Mouse (Mus musculus) spleen, adult 18-20 months (tissue): ENCODE measurements around the gene Ear1.
"Not testable (repeated sequence)": the region's sequence is repeated elsewhere in the genome, so short reads cannot be mapped to it uniquely, and the experiment has no call there.

ENCODE experiments used
- DNase-seq, 2 experiments: peaks; one replicate each; pipeline ENCODE4 v3.0.0; 2022; ENCODE audit warnings: mixed read lengths in 2 of 2

Gene Ear1

DNA sequence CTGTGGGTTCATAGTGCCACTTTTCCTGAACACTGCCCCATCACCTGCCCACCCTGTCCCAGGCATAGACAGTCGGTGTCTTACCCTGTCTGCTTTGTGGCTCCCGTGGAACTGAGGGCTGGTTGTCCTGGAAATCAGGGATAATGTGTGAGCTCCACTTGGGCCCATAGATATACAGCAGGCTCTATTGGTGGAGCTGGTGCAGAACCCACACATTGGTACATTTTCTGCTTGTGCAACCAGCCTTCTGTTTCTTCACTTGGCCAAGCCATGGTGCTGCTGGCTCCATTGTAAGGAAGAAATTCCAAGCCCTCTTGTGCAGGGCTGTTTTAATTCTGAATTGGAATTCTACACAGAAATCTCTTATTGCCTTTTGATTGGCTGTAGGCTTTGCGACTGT lies at the start of gene Ear1:
Gene Ear1, minus strand, starts transcription at position 101 of the 400 bp plus-strand sequence.
- not testable (repeated sequence) for DNase-seq

DNA sequence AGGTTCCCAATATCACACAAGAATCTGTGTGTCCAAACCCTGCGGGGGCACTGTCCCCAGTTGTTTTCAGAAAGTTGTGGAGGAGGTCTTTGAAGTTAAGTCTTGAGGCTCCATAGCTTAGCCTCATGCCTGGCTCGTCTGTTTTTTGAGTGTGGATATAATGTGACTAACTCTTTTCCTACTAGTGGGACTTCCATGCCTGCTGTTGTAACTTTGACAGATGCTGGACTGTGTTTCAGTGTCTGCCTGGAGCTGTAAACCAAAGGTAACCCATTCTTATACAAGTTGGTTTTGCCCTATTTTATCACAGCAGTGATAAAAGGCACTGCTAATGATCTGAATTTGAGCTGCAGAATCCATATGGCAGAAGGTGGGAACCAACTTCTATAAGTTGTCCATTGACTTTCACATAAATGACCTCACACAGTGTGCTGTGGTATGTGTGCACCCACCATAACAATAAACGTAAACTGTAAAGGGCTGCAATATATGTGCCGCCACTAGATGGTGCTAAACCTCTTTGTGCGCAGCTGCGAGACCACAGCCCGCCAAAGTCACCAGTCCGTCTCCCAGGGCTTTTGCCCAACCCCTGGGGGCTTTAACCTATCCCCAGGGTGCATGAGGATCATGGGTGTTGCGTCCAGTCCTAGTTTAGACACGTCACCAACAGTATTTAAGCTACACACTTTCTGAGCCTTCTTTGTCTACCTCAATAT lies 49.5 kb upstream of the Ear1 start, which contains the start of gene Gm8113:
Gene Gm8113, plus strand, starts transcription at position 703 of the 716 bp plus-strand sequence.
- DNase-seq: peak in 1 of 2 experiments; percentile 34

DNA sequence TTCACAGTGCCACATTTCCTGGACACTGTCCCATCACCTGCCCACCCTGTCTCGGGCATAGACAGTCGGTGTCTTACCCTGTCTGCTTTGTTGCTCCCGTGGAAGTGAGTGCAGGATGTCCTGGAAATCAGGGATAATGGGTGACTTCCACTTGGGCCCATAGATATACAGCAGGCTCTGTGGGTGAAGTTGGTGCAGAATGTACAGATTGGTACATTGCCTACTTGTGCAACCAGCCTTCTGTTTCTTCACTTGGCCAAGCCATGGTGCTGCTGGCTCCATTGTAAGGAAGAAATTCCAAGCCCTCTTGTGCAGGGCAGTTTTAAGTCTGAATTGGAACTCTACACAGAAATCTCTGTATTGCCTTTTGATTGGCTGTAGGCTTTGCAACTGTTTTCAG lies 48.1 kb upstream of the Ear1 start, which contains the start of gene Ear10:
Gene Ear10, minus strand, starts transcription at position 101 of the 400 bp plus-strand sequence.
- not testable (repeated sequence) for DNase-seq

DNA sequence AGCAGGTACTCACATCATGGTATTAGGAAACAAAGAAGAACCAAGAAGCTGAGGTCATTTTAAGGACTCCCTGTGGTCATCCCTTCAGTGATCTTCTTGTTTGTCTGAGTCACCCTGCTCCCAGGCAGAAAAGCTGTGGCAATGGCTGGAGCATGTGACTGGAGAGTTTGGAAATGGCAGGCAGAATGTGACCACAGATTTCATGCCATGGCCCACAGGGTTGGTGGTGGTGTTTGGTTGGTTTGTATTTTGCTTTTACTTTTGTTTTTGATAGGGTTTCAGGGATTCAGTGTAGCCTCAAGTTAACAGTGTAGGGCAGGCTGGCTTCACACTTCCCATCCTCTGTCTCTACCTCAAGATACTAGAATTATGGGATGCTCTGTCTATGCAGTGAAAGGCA lies 42.9 kb upstream of the Ear1 start:
- DNase-seq: not testable (repeated sequence)

DNA sequence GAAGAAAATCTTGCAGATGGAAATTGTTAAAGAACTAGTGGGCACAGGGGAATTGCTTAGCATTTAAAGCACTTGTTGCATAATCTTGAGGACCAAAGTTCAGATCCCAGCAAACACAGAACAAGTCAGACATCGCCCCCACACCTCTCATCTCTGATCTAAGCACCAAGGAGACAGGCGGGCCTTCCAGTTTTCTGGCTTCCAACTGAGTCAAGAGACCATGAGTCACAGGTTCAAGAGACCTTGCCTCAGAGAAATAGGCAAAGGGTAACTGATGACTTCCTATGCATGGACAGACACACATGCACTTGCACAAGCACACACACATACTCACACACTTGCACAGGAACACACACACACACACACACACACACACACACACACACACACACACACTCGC lies 23.3 kb upstream of the Ear1 start:
- DNase-seq: not testable (repeated sequence)

DNA sequence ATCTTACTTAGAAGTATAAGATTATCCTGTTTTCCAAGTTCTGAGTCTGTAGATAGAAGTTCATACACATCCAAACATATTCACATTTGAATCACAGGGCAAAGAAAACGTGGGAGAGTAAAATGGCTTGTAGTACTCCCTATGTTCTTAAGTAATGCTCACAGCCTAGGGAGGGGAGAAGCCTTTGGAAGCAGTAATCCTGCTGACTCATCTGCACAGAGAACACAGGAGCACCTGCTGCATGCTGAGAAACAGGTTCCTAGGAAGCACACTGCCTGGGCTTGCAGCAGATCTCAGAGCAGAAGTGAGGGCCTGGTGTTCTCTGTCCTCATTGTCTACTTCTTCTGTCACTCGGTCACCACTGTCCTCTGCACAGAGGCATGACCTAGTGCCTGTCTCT lies 20.0 kb upstream of the Ear1 start:
- not testable (repeated sequence) for DNase-seq

DNA sequence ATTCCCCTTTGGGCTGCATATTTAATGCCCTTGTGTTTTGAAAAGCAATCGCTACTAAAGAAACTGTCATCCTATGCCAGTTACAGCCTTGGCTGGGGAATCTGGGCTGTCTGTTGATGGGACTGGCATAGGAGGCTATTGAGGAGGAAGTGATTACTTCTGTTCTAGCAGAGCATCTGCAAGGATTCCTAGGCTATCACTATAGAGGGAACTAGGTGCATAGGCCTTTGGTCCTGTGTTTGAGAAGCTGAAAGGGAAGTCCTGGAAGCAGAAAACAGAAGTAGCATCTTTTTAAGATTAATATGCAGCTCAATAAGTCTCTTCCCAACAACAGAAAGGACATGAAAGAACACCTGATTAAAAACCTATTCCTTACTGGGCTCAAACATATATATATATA lies 16.0 kb upstream of the Ear1 start:
- not testable (repeated sequence) for DNase-seq

DNA sequence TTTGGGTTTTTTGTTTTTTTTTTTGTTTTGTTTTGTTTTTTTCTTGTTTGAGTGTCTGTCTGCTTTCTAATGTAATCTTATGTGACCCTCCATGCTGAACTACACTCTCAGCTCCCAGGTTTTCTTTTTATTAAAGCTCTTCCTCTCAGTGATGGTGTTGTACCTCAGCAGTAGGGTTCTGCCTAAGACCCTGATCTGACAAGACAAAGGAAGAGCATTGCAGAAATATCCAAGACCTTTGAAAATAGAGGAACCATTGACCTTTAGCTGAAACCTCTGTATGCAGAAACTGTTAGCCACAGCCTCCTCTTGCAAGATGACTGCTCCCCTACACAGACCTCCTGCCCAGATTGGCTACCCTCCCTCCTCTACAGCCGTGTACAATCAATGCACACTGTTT lies 10.9 kb upstream of the Ear1 start:
- not testable (repeated sequence) for DNase-seq

DNA sequence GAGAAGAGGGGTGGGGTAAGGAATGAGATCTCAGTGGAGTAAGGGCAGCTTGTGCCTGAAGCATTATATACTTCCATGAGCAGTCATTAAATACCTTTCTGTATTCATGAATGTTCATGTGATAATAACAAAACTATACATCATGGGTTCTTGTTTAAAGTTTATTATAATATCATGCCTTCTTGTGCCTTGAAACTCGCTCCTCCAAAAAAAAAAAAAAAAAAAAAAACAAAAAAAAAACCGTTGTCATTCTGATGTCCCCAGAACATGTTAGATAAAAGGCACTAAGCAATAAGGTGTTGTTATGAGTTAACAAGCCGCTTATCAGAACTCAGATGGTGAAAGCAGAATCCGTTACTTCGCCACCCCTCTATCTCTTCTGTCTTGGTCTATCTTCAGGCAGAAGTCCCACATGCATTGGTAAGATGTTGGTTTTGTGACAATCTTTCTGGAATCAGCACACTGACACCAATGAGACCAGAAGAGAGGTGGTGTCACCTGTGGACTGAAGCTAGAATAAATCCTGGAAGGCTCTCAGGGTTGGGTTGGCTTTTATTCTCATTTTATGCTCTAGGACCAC lies 4.7 kb upstream of the Ear1 start:
- not testable (repeated sequence) for DNase-seq

DNA sequence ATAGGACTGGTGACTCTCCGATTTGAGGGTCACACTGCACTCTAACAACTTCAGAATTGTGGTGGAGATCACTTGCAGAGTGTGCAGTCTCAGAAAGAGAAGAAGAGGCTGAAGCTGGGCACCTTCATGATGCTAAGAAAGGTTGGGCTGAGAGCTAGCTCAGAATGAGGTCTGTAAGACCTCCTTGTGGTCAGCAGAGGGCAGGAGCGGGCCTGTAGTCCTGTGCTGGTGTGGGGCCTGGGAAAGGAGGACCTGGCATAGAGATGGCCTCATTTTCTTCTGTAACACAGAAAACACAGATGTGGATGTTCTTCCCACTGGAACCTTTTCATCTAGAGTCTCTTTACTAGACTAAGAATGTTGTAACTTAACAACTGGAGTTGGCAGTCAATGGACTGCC lies 2.5 kb upstream of the Ear1 start:
- DNase-seq: not testable (repeated sequence)

DNA sequence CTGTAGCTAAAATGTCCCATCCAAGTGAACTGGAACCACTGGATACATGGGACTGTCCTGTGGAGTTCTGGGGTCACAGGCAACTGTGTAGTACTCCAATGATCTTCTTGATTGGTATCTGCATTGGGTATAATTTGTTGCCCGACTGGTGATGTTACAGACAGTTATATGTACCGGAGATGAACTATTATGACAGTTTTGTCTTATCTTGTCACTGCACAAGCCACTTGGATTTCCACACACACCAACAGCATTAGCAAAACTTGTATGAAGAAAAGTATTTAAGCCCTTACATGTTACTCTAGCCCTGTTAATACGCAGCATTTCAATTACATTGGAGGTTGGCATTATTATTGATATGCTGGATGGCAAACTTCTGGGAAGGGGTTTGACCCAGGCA lies 455 bp downstream of the Ear1 start:
- not testable (repeated sequence) for DNase-seq

DNA sequence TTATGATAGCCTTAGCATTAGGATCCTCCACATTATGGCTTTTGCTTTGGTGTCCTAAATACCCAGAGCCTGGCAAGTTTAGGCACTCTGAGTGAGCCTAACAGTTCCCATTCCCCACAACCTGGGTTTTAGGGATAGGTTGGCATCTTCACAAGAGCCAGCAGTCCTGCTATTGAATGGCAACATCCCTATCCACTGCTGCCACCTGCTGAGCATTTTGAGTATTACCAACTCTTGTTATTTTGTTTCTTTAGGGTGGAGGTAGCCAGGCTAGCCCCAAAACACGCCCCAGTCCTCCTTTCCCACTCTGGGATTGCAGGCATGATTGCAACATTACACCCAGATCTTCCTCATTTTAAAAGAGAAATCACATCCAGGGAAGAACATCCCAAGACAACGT lies 14.8 kb downstream of the Ear1 start:
- peak in 1 of 2 experiments; percentile 1 for DNase-seq

DNA sequence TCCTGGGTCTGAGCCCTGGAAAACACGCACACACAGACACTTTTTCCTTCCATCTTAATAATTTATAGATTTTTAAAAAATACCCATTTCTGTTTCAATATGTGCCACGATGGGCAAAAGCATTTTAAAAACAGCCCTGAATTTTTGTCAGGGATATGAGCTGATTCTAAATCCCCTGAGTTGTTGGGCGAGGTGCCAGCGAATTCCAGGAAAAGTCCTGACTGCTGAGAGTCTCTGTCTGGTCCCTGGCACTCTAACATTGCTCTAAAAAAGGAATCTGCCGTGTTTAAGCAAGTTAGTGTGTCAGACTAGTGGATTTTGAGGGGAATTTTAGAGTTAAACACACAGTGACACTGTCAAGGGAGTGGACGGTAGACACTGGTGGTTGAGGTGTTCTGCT lies 15.9 kb downstream of the Ear1 start:
- not testable (repeated sequence) for DNase-seq

DNA sequence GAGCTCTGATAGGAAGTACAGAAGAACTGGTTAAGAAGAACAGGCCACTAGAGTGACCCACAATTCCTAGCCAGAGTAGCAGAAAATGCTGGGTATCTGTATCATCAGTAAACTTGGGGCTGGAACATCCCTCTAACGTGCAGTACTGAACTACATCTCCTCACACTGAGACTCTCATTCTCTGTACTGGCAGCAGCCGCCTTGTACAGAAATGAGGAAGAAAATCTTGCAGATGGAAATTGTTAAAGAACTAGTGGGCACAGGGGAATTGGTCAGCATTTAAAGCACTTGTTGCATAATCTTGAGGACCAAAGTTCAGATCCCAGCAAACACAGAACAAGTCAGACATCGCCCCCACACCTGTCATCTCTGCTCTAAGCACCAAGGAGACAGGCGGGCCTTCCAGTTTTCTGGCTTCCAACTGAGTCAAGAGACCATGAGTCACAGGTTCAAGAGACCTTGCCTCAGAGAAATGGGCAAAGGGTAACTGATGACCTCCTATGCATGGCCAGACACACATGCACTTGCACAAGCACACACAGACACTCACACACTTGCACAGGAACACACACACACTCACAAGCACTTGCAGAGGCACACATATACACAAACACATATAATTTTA lies 31.3 kb downstream of the Ear1 start:
- DNase-seq: not testable (repeated sequence)

DNA sequence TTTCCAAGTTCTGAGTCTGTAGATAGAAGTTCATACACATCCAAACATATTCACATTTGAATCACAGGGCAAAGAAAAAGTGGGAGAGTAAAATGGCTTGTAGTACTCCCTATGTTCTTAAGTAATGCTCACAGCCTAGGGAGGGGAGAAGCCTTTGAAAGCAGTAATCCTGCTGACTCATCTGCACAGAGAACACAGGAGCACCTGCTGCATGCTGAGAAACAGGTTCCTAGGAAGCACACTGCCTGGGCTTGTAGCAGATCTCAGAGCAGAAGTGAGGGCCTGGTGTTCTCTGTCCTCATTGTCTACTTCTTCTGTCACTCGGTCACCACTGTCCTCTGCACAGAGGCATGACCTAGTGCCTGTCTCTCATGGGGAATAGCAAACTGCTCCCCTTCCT lies 34.3 kb downstream of the Ear1 start:
- DNase-seq: not testable (repeated sequence)

DNA sequence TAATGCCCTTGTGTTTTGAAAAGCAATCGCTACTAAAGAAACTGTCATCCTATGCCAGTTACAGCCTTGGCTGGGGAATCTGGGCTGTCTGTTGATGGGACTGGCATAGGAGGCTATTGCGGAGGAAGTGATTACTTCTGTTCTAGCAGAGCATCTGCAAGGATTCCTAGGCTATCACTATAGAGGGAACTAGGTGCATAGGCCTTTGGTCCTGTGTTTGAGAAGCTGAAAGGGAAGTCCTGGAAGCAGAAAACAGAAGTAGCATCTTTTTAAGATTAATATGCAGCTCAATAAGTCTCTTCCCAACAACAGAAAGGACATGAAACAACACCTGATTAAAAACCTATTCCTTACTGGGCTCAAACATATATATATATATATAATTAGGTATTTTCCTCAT lies 40.0 kb downstream of the Ear1 start:
- DNase-seq: not testable (repeated sequence)

DNA sequence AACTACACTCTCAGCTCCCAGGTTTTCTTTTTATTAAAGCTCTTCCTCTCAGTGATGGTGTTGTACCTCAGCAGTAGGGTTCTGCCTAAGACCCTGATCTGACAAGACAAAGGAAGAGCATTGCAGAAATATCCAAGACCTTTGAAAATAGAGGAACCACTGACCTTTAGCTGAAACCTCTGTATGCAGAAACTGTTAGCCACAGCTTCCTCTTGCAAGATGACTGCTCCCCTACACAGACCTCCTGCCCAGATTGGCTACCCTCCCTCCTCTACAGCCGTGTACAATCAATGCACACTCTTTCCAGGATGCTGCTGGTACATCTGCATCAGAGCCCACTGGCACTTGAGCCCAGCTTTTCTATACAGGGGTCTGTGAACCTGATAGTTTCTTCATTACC lies 44.9 kb downstream of the Ear1 start:
- DNase-seq: peak in 1 of 2 experiments; percentile 1

DNA sequence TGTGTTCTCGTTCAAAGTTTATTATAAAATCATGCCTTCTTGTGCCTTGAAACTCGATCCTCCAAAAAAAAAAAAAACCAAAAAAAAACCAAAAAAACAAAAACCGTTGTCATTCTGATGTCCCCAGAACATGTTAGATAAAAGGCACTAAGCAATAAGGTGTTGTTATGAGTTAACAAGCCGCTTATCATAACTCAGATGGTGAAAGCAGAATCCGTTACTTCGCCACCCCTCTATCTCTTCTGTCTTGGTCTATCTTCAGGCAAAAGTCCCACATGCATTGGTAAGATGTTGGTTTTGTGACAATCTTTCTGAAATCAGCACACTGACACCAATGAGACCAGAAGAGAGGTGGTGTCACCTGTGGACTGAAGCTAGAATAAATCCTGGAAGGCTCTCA lies 51.1 kb downstream of the Ear1 start:
- not testable (repeated sequence) for DNase-seq

DNA sequence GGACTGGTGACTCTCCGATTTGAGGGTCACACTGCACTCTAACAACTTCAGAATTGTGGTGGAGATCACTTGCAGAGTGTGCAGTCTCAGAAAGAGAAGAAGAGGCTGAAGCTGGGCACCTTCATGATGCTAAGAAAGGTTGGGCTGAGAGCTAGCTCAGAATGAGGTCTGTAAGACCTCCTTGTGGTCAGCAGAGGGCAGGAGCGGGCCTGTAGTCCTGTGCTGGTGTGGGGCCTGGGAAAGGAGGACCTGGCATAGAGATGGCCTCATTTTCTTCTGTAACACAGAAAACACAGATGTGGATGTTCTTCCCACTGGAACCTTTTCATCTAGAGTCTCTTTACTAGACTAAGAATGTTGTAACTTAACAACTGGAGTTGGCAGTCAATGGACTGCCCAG lies 53.4 kb downstream of the Ear1 start:
- not testable (repeated sequence) for DNase-seq

DNA sequence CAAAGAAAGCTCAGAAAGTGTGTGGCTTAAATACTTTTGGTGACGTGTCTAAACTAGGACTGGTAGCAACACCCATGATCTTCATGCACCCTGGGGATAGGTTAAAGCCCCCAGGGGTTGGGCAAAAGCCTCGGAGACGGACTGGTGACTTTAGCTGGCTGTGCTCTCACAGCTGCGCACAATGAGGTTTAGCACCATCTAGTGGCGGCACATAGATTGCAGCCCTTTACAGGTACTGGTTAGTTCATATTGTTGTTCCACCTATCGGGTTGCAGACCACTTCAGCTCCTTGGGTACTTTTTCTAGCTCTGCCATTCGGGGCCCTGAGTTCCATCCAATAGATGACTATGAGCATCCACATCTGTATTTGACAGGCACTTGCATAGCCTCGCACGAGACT lies 62.9 kb downstream of the Ear1 start:
- peak in 1 of 2 experiments; percentile 15 for DNase-seq

DNA sequence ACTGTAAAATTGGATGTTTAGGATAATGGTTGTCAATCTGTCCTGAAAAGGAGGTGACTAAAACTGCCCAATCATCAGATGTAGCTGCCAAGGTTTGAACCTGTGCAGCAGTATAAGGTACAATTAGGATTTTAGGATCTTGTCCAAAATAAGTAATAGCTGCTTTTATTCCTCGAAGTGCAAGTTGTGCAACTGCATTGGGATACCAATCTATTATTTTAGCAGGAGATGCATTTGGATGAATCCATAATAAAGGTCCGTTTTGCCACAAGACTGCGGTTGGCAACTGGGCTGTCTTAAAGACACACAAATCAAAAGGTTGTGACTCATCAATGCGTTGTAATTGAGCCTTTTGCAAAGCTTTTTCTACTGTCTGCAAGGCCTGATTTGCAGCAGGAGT lies 67.2 kb downstream of the Ear1 start:
- not testable (repeated sequence) for DNase-seq

DNA sequence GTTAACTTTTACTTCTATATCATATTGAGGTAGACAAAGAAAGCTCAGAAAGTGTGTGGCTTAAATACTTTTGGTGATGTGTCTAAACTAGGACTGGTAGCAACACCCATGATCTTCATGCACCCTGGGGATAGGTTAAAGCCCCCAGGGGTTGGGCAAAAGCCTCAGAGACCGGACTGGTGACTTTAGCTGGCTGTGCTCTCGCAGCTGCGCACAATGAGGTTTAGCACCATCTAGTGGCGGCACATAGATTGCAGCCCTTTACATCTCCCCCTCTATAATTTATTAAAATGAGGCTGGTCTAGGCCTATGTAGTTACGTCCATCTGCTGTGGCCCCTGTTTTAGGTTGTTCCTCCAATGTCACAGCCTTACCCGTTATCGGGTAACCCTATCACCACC lies 70.9 kb downstream of the Ear1 start:
- DNase-seq: not testable (repeated sequence)

DNA sequence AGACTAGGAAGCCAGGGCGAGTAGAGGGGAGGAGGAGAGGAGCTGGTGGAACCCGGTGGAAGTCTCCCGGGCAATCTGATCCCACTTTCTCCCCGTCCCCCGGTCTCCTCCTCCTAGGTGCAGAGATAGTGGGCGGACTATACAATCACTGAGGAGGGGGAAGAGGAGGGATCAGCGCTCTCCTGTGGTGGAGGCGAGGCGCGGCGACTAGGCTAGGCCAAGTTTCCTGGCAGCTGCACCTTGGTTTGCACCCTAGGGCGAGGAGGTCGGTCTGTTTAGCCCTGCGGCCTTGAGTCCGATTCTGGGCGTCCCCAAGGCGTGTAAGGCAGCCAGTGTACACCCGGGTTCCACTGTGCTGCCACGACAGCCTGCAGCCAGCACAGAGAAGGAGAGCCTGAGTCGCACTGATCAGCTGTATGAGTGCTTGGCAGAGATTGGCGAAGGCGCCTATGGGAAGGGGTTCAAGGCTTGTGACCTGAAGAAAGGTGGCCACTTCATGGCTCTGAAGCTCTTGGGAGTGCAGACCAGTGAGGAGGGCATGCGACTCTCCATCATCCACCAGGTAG lies 78.3 kb downstream of the Ear1 start:
- not testable (repeated sequence) for DNase-seq
